Mouse (Mus musculus): Measurements from ENCODE around the gene Jdp2. TPM values are rescaled to one million over a fixed set of nuclear protein-coding genes. Genes with fewer than 3 reads are reported as not detected.

Gene Jdp2
- total RNA-seq (2021) (10 to 100 TPM; 17.6 to 22.1 TPM), polyA plus RNA-seq (2012; rRNA removed) (16.3 and 16.9 TPM in 2 replicates)
- long read RNA-seq, transcript Jdp2-201 (4 exons, 1,643 nt) = major isoform, 15 of 19 reads
- long read RNA-seq, partial matches to known transcripts = 1 of 19 reads
- long read RNA-seq, other reads (novel, unspliced or antisense) = 1 of 19 reads

DNA sequence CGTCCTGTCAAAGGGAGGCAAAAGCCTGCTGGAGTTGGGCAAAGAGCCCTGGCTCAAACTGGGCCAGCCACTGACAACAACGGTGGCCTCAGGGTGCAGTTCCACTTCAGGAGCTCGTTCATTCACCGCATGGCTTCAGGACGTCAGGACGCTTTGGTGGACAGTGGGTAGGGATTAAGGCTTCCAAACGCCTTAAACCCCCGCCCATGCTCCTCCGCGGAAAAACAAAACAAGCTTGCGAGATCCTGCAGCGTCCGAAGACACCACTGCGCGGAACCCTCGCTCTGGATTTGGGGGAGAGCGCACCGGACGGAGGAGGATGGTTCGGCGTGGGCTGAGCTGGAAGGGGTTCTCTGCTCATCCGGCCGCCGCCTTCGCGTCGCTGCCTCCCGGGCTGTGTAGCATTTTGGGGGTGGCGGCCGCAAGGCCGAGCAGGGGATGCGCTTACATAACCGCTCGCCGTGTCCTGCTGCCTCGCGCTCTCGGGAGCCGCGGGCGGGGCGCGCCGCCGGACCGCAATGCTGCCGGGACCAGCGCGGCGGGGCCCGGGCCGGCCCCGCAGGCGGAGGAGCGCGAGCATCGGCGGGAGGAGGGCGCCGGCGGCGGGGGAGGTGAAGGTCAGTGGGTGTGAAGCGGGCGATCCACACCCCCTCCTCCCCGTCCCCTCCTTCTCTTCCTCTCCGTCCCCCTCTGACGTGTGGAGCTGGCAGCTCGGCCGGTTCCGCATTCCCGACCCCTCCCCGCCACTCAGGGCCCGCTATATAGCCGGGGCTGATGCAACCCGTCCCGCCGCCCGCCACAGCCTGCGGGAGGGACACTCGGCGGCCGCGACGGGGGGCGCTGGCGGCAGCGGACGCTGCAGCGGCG, at the start of gene Jdp2:
Gene Jdp2, plus strand, starts transcription at position 417 of the 867 bp plus-strand sequence.
- DNase-seq = peak; percentile 96

DNA sequence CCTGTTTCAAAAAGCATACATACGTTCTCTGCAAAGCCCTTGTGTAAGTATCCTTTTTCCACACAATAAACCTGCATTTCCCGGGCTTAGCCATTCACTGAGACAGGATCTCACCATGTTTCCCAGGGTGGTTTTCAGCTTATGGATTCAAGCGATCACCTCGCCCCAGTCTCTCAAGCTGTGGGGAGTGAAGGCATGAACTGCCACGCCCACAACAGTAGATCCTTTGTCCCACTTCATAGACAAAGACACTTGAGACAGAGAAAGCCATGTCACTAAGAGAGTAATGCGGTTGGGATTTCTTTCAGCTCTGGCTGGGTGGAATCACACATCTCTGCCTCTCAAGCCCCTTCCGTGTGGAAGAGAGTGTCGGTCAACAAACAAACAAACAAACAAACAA, 49.2 kb upstream of the Jdp2 start:
- no peak for DNase-seq

DNA sequence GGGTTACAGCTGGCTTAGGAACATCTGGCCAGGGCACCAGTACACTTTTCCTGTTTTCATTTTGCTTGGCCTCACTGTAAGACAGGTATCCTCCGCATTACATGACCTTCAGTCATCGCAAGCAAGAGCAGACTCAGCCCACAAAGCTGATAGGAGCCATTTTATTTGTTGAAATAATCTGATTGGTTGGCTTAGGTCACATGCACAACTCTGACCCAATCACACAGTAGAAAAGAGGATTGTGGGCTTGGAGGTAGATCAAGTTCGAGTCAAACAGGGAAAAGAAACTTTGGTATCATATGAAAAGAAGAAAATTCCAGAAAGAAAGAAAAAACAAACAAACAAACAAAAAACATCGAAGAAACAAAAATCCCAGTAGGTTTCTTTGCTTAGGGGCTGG, 48.4 kb upstream of the Jdp2 start:
- DNase-seq = no peak

DNA sequence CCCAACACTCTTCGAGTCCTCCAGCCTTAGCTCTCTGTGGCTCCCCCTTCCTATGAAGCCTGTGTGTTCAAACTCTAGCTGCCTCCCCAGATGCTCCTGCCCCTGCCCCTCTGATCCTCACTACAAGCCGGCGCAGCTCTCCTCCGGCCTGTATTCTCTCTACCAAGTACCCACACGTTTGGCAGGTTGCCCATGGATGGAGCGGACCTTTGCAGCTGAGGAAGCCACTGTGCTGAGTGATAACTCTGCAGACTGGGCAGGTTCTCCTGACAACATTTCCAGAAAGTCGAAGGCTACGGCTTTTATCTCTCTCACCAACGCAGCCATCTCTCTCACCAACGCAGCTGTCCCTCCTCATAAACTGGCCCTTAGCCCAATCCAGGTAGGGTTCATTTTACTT, 39.5 kb upstream of the Jdp2 start:
- no peak for DNase-seq

DNA sequence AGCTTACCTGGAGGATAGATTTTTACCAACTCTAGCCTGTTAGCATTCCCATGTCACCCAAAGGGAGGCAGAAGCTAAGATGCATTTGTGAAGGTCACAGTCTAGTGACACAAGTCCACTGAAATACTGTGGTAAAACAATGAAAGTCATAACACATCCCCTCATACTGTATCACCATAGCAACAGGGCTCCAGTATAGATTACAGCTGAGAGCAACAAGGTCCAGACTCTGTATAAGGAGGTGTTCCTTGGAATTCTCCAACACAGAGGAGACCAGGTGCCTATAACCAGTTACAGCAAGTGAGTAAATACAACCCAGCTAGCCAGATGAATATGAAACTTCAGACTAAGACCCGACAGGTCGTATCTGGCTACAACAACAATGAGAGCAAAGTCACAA, 33.4 kb upstream of the Jdp2 start:
- DNase-seq = no peak

DNA sequence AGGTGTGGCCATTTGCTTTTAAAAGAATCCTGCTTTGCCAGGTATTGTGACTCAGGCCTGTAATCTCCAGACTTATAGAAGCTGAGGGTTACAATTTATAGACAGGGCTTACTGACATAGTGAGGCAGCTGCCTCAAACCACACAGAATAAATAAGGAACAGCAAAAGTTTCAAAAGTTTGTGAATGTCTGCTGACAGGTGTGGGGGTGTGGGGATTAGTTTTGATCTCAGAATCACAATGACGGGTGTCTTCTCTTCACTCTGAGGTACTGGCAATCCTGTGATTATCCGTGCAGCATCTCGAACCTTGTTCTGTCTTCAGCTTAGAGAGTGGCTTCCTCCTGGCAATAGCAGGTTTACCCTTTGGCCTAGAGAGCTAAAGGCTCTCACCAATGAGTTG, 30.5 kb upstream of the Jdp2 start:
- DNase-seq = no peak

DNA sequence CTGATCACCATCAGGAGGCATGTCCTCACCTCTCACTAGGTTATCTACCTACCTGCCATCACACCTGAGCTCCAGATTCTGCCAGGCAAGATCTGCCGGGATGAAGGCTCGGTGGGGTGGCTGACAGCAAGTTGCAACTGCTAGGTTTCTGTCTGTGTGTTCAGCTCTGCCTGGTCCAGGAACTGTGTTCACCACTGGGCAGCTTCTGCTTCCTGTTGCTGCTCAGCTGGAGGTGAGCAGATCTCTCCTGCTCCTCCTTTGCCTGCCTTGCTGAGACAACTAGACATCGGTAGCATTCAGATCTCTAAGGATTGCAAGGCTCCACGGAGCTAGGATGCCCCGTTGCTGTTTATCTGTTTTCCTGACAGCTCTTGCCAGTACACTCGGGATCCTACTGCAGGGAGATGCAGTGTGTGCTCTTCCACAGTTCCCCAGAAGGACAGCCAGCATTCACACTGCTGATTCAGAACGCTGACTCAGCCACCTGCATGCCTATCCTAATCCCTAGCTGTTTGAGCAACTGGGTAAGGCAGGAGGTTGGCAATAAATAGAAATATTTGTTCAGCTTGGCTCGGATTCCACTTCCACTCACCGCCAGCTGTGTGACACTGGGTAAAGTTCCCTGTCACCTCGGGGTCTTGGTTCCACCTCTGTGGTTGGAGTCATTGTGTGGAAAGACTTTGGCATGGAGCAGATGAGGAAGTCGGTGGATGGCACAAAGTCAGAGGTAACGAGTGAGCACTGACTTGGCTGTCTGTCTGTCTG, 29.3 kb upstream of the Jdp2 start:
- DNase-seq = peak; percentile 67

DNA sequence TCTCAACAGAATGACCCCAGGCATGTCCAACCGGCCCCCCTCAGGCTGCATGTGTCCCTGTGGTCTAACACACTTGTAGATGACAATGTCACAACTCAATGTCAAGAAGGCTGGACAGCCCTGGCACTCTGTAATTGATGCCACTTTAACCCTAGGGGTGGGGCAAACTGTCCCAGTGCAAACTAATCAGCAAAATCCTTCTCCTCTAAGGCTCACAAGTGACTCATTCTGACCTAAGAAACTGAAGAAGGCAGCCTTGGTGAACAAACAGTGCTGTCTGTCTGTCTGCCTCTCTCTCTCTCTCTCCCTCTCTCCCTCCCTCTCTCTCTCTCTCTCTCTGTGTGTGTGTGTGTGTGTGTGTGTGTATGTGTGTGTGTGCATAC, 28.7 kb upstream of the Jdp2 start:
- DNase-seq = no peak

DNA sequence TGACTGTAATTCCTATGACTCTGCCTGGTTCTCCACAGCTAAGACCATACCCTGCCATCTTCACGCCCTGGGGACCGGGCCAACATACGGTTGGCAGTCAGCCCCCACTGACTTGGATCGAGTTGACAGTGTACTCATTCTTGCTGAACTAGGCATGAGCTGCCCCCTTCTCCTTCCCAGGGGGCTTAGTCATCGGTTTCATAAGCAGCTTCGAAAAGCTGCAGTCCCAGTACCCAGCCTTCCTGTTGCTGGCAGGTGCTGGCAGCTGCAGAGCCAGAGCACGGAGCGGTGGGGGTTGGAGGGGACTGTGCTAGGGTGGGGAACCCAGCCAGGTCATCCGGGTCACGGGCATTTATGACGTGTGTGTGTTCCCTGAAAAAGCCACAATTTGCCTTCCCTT, 27.5 kb upstream of the Jdp2 start:
- DNase-seq = peak; percentile 57

DNA sequence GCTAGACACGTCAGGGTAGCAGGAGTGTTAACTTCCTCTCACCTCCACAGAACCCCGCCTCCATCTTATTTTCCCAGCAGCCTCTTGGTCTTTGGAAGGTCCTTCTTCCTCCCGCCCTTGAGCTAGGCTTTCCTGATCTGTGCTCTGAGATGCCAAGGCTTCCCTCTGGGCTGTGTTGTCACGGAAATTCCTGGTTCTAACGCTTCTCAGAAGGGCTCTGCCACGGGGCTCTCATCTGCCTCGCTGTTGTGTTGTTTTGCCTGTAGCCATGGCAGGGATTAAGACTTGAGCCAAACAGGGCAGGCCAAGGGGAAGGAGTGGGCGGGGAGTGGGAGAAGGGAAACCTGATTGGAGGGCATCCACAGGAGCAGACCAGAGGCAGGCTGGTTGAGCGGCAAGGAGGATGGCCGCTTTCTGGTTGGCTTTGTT, 26.8 kb upstream of the Jdp2 start:
- peak; percentile 65 for DNase-seq

DNA sequence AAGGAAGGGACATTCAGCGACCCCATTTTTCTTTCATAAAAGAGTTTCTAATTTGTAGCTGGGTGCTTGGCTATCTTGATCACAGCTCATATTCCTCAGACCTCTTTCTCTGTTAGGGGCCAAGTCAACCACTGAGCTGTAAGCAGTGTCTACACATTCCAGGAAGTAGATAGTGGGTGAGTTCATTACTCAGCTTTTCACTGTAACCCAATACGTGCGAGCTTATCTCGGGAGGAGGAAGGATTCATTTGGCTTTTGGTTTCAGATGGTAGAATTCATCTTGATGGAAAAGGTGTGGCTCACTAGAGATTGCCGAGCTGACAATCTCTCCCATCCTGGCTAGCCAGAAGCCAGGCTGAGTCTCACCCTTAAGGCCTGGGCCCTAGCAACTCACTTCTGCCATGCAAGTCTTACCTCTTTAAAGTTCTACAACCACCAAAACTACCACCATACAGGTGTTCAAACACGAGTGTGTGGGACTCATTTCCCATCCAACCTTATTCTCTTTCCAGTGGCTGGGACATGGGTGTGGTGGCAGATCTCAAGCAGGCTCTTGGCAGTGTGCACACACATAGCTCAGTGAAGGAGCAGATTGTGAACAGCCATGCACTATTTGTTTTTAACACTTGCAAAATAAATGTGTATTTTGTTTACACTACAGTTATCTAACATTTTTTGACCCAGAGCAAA, 23.9 kb upstream of the Jdp2 start:
- DNase-seq = no peak

DNA sequence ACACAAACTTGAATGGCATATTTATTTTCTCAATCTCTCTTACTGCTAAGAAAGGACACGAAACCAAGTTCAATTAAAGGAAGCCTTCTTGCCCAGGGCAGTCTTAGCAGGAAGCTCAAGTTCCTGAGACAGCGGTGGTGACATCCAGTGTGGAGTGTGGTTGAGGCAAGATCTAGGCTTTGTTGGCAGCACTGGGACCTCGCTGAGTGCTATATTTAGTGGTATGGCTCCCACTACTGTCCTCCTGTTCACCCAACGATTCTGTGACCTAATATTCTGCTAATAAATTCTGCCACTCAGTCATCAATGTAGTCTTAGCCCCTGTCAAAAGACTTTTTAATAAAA, 23.4 kb upstream of the Jdp2 start:
- no peak for DNase-seq

DNA sequence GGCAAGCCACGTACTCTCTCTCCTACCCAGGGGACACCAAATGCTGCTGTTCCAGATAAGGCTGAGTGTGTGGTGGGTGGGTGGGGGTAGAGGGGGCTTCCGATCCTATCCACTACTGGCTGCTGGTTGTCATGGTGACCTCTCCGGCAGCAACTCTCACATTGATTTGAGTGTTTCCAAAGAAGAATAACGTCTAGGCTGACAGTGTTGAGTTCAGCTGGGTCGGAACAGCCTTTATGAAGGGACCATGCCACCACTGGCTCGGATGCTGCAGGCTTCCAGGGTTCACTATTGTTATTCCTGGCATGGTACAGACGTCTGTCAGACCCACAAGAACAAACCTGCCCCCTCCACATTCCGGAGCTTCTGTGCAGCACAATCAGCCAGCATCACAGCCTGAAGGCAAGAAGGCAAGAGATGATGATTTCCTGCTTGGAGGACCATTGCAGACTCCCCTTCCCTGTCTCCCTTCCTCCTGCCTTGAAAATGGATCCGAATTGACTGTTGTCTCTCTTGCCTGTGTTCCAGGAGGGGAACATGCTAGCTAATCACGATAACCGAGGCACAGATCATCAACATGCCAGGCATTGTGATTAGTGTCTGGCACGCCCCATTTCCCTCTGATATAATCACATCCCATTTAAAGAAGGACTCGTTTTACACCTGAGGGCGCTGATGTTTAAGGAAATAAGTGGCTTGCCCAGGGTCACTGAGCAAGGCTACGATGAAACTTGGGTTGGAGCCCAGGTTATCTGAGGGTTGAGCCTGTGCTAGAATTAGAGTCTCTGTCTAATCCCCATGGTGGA, 17.4 kb upstream of the Jdp2 start:
- no peak for DNase-seq

DNA sequence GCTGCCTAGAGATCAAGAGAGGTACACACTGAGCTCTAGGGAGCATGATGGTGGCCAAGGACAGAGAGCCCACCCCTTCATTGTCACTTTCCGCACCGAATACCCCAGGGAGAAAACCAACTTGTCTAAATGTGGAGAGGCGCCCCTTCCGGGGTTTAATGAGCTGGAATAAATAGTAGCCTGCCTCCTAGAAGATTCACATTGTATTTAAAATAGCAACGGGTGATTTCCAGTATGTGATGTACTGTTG, 16.8 kb upstream of the Jdp2 start:
- no peak for DNase-seq

DNA sequence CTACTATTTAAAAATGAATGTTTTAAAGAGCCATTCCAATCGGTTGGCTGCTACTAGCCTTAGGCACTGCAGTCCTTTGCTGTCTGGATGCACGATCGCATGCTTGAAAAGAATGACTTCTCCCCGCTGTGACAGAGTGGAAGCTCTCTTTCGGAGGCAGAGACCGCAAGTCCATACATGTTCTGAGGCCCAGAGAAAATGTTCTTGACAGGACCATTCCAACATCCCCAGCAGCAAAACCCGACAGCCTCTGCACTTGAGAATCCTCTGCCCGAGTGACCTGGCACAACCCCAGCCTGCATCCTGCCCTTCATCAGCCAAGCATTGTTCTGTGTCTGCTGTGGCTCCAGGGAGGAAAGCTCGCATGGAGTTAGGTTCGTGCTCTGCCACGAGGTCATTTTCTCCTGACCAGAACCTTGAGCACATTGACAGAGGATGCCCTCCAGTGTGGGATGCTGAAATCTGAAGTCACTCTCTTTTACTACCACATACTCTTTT, 13.0 kb upstream of the Jdp2 start:
- DNase-seq = no peak

DNA sequence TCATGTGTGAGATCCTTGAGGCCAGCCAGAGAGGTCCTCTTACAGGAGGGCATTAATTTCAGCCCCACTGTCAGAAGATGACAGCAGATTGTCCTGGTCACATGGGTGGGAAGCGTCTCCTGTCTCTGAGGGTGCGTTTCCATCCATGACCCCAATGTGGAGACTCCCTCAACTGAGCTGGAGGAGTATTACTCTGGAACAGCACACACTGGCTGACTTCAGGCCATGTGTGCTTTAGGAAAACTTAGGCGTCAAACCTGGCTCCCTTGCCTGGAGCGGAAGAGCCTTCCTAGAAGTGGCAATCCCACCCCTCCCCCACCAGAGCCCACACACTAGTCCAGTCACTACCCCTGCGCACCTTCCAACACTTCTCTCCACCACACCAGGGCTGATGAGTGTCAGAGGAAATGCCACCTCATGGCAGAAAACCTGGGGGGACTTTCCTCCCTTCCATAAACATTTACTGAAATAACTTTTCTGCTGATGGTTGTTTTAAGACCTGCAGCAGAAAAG, 8.9 kb upstream of the Jdp2 start:
- no peak for DNase-seq

DNA sequence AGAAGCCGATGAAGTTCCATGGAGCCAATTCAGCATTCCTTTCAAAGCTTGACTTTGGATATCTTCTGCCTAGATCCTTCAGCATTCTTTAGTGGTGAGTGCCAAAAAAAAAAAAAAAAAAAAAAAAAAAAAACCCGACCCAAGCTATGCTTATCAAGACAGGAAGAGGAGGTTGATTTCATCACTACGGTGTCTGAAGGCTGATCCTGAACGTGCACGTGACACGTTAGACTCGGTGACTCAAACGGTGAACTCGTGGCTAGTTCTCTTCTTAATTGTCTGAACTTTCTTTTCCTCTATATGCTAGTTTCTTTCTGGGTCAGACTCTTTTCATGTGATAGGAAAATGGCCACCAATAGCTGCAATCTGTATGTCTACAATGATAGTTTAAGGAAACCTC, 5.9 kb upstream of the Jdp2 start:
- DNase-seq = no peak

DNA sequence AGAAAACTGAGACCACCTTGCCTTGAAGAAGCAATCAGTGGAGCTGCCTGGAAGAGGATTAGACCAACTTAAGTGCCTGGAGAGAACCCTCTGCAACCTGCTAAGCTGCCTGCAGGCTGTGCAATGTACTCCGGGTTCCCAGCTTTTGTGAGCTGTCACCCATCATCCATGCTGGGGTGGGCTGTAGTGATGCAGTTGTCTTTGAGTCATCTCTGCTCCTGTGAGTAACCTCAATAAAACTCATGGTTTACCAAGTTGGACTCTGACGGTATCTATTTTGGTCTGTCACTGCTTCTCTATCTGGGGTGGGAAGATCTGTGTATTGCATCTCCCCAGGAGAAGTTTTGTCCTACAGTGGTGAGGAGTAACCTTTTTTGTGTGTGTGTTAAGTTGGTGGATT, 4.4 kb upstream of the Jdp2 start:
- no peak for DNase-seq

DNA sequence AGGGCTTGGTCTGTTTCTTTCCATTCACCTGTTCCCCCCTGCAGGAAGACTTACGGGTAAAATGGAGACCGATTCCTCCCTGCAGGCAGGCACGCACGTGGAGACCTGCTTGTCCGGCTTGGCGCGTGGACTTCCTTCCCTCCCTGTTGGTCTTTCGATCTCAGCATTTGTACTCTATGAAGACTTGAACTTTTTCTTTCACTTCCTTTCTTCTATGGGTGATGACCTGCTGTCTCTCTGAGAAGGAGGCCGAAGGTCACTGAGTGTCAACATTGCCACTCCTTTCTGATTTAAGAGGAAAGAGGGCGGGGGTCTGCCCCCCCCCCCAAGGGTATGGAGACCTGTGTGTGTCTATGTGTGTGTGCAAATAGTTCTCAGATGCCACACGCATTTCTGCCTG, 774 bp upstream of the Jdp2 start:
- DNase-seq = no peak

DNA sequence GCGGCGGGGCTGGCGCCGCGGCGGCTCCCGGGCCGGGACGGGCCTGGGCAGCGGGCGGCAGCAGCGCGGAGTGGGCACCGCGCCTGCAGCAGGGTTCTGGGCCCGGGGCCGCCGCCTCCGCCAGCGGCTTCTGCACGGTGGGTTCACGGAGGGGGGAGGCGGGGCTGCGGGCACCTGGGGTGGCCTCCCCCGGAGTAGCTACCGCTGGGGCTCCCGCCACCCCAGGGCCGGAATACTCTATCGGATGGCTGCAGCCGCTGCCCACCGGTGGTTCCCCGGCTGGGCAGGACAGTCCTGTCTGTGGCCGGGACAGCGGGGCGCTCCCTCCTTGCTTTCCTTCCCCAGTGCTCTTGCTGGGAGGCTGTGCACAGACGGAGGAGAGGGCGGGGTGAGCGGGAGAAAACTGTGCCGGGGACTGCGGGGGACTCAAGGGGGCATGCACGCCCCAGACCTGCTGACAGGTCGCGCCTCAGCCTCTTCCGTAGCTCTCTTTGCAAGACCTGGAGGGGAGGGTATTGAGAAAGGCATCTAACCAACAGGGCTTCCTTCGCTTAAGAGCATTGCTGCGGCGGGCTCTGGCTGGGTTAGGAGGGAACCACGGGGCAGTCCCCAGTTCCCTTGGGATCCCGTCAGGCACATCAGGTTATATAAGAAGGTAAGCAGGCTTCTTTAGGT, 788 bp downstream of the Jdp2 start:
- peak; percentile 68 for DNase-seq

DNA sequence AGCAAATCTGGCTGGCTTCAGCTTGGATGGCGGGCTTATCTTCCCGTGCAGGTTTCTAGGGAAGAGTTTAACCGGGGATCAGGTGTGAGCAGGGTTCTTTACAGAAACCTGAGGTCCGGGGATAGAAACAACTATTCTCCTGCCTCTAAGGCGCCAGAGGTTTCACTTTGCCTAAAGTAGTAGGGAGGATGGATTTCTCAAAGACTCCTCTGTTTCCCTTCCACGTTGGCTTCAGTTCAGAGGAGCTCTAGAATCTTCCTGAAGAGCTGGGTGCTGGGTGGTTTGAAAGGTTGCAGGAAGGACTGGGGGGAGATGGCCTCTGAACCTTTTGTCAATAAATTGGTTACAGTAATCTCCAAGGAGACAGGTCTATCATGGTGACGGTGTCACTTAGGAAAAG, 1.8 kb downstream of the Jdp2 start:
- no peak for DNase-seq
